Mouse (Mus musculus) bone marrow macrophage, adult 2 months (primary cell): ENCODE data around the gene Pfkp.

Experiments used
- CTCF ChIP-seq: IDR thresholded peaks from 2 replicates; pipeline ENCODE4 v1.5.1; 2012; ENCODE audit warnings: low read depth, mild to moderate bottlenecking, low read length, moderate library complexity
- POLR2A ChIP-seq: IDR thresholded peaks from 2 replicates; pipeline ENCODE4 v1.6.1; 2012; ENCODE audit warnings: mild to moderate bottlenecking, low read depth, low read length, borderline replicate concordance

- TF ChIP-seq POLR2A (no peak), CTCF (no peak)
Observed at GRCm38 (mm10) chr13:6664216-6664615, 15.6 kb upstream of the Pfkp start.
